Mouse (Mus musculus): ENCODE data around the gene Opn1mw.

- no peak for TF ChIP-seq RCOR1 (IDR thresholded peaks at IDR 0.05; ENCODE audit: low read depth, low read length)
- TF ChIP-seq ZNF384 (IDR thresholded peaks at IDR 0.05; ENCODE audit: low read depth, low read length) = no peak
- no peak for TF ChIP-seq TCF12 (IDR thresholded peaks at IDR 0.05; ENCODE audit: low read depth, low read length)
- no peak for TF ChIP-seq MYC (IDR thresholded peaks at IDR 0.05; ENCODE audit: low read depth, low read length)
- TF ChIP-seq MAZ (IDR thresholded peaks at IDR 0.05; ENCODE audit: low read depth, low read length) = no peak
- TF ChIP-seq CTCF (IDR thresholded peaks at IDR 0.05 in 2 of 3, conservative IDR thresholded peaks at IDR 0.05 in 1 of 3; ENCODE audit: control insufficient read depth in 1 of 3, insufficient read depth in 1 of 3, low read depth in 2 of 3, low read length in 3 of 3, poor library complexity in 1 of 3, severe bottlenecking in 1 of 3) = no peak
- no peak for TF ChIP-seq SMC3 (IDR thresholded peaks at IDR 0.05; ENCODE audit: low read depth, low read length)
- no peak for TF ChIP-seq MAFK (IDR thresholded peaks at IDR 0.05; ENCODE audit: borderline replicate concordance, low read depth, low read length)
- TF ChIP-seq NRF1 (IDR thresholded peaks at IDR 0.05; ENCODE audit: insufficient read depth, low read depth, low read length, poor library complexity, severe bottlenecking) = peak; percentile 73
- TF ChIP-seq USF1 (IDR thresholded peaks at IDR 0.05; ENCODE audit: low read depth, low read length) = no peak
- TF ChIP-seq ZKSCAN1 (IDR thresholded peaks at IDR 0.05; ENCODE audit: low read depth, low read length) = no peak
These were observed 42.2 kb upstream of the Opn1mw start for GRCm38 (mm10) chrX:74084946-74085498.
